Mouse (Mus musculus): ENCODE results near the gene Soga3.

Soga3 gene

GRCm38 (mm10) chr10:29208735-29209134, 65.1 kb downstream of the Soga3 start:
- DNase-seq (ENCODE audit: low spot score): no peak

GRCm38 (mm10) chr10:29211453-29211852, 67.8 kb downstream of the Soga3 start, which contains the start of gene 9330159F19Rik:
TSS of gene 9330159F19Rik (plus strand) at chr10:29211606.
- DNase-seq (ENCODE audit: low spot score): no peak

- DNase-seq (ENCODE audit: low spot score): no peak
These were observed 70.0 kb downstream of the Soga3 start for GRCm38 (mm10) chr10:29213534-29214100.

- no peak for DNase-seq (ENCODE audit: low spot score)
These were observed 73.3 kb downstream of the Soga3 start for GRCm38 (mm10) chr10:29216957-29217356.

- DNase-seq (ENCODE audit: low spot score): no peak
These were observed 73.8 kb downstream of the Soga3 start for GRCm38 (mm10) chr10:29217451-29217850.

GRCm38 (mm10) chr10:29225329-29225728, 81.7 kb downstream of the Soga3 start:
- no peak for DNase-seq (ENCODE audit: low spot score)

- DNase-seq (ENCODE audit: low spot score): no peak
These were observed 87.6 kb downstream of the Soga3 start for GRCm38 (mm10) chr10:29231208-29231607.
